Mouse (Mus musculus) forebrain, embryonic 10.5 days (tissue): ENCODE results near the gene Gm17087. TPM values are rescaled to one million over a fixed set of nuclear protein-coding genes. Genes with fewer than 3 reads are reported as not detected.

Experiments used
- DNase-seq: peaks from one replicate; pipeline ENCODE4 v3.0.0-alpha.2; 2017; ENCODE audit warnings: low spot score; ENCODE audit errors: extremely low spot score
- H3K27ac ChIP-seq: fragments of 300-500 bp; sonication (generic); 2 replicates; pipeline ENCODE4 v1.5.1; 2016; ENCODE audit warnings: mild to moderate bottlenecking
- H3K27me3 ChIP-seq: fragments of 300-500 bp; sonication (generic); 2 replicates; pipeline ENCODE4 v1.6.1; 2016; ENCODE audit warnings: mild to moderate bottlenecking; ENCODE audit not compliant: poor library complexity, severe bottlenecking
- H3K36me3 ChIP-seq: fragments of 300-500 bp; sonication (generic); replicated peaks from 2 replicates; pipeline ENCODE4 v1.6.1; 2016; ENCODE audit warnings: mild to moderate bottlenecking, moderate library complexity
- H3K4me1 ChIP-seq: fragments of 300-500 bp; sonication (generic); 2 replicates; pipeline ENCODE4 v1.6.1; 2016
- H3K4me3 ChIP-seq: fragments of 300-500 bp; sonication (generic); 2 replicates; pipeline ENCODE4 v1.5.1; 2016; ENCODE audit warnings: mild to moderate bottlenecking, moderate library complexity
- H3K9me3 ChIP-seq: fragments of 300-500 bp; sonication (generic); 2 replicates; pipeline ENCODE4 v1.6.1; 2016; ENCODE audit warnings: mild to moderate bottlenecking, moderate library complexity
- WGBS: fragments of 180-500 bp; shearing (Covaris S2); methylation state at CpG from one replicate; pipeline ENCODE4 v1.1.7; 2016; 5-methylcytosine and 5-hydroxymethylcytosine counted together
- polyA plus RNA-seq: library from polyadenylated mRNA; unstranded; fragments of >200 nt; fragmentation: Nextera tagmentation; extraction: Ambion mirVana; gene quantifications from 2 replicates; pipeline ENCODE4 v1.2.1, GENCODE M21; 2016

Gm17087 gene
- polyA plus RNA-seq, 1 experiment from 2014 or later = not detected

DNA sequence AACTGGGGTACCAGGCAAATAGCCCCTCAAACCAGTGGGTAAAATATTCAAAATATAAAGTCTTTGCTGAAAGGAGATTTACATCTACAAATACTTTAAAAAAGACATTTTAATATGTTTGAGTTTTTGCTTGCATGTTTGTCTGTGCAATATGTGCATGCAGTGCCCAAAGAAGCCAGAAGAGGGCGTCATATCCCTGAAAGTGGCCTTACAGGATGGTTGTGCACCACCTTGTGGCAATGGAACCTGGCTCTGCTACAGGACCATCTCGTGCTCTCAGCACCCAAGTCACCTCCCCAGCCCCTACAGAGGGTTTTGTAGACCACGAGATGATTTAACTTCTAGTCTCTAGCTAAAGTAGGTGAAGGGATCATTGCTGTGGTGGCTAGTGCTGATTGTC is 32.9 kb downstream of the Gm17087 start:
- H3K36me3 ChIP-seq = no peaks in the 10 kb centered on the region

DNA sequence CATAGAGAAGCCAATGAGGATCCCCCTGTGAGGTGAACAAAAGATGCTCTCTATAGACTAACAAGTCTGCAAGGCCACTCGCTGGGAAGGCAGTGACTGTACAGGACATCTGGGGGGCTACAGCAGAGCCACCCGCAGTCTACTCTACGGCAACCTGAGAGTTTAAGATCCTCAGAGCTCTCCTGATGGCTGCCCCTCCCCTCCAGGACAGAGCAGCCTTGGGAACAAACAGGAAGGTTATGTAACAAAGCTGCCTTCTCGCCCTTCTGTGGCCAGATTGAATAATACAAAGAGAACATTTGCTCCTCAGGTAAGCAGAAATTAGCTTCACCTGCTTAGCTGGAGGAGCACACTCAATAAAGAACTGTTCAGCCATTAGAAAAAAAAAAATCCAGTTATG is 34.1 kb downstream of the Gm17087 start:
- WGBS = 74% methylated on average over 4 of the region's 4 CpGs
- Histone ChIP-seq H3K27ac (no peak overlapping the region), H3K9me3 (peaks cover 4% of the 10 kb centered on the region; the same call in 1 of the 2 replicates), H3K27me3 (peaks cover 9% of the 10 kb centered on the region), H3K4me1 (no peaks in the 10 kb centered on the region), H3K36me3 (no peaks in the 10 kb centered on the region), H3K4me3 (no peak overlapping the region)
- no peak for DNase-seq

More for the DNA sequence above, 32.9 kb downstream of the Gm17087 start:
- H3K4me3 ChIP-seq = no peak overlapping the region
- H3K9me3 ChIP-seq = peaks cover 4% of the 10 kb centered on the region; the same call in 1 of the 2 replicates
- no peaks in the 10 kb centered on the region for H3K27me3 ChIP-seq
- no peaks in the 10 kb centered on the region for H3K4me1 ChIP-seq
- 51% methylated on average over 3 of the region's 3 CpGs for WGBS
- no peak for DNase-seq
- no peak overlapping the region for H3K27ac ChIP-seq

DNA sequence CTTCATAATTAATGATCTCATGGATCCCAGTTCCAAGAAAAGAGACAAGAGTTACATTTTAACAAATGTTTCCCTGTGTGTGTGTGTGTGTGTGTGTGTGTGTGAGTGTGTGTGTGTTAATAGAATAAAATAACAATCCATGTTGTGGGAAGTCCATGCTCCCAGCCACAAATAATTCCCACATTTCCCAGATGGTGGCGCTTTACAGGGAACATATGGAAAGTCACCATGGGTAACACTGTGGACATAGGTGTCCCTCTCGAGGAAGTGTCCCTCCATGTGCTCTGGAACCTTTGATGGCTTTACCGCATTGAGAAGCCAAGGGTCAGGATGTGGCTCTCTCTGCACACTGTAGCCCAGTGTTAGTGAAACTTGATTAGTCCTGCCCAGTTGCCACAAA is 38.1 kb downstream of the Gm17087 start:
- no peak for DNase-seq
- no peaks in the 10 kb centered on the region for H3K9me3 ChIP-seq
- 83% methylated on average over 3 of the region's 3 CpGs for WGBS
- peaks cover 32% of the 10 kb centered on the region for H3K4me1 ChIP-seq
- no peak overlapping the region for H3K4me3 ChIP-seq
- no peaks in the 10 kb centered on the region for H3K36me3 ChIP-seq
- no peak overlapping the region for H3K27ac ChIP-seq
- peaks cover 48% of the 10 kb centered on the region for H3K27me3 ChIP-seq

DNA sequence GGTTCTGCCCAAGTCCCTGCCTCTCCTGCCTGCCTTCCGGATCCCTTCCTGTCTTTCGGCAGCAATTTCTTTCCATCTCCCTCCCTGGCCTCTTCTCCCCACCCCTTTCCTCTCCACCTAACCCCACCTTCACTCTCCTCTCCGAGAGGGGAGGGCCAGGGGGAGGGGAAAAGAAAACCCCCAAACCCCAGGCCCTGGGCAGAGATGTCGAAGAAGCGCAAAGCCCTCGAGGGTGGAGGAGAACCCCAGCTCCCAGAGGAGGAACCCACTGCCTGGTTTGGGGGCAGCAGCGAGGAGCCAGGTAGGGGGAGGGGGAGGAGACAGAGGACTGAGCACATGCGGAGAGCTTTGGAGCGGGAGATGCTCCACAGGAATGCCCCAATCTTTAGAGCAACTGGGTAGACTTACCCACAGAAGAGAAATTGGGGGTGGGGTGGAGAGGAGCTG is 39.9 kb downstream of the Gm17087 start:
- Histone ChIP-seq H3K4me1 (peaks cover 34% of the 10 kb centered on the region), H3K9me3 (no peaks in the 10 kb centered on the region), H3K4me3 (no peak overlapping the region), H3K36me3 (no peaks in the 10 kb centered on the region), H3K27me3 (peaks cover 64% of the 10 kb centered on the region), H3K27ac (no peak overlapping the region)
- WGBS = 5% methylated on average over 9 of the region's 9 CpGs
- DNase-seq = no peak

DNA sequence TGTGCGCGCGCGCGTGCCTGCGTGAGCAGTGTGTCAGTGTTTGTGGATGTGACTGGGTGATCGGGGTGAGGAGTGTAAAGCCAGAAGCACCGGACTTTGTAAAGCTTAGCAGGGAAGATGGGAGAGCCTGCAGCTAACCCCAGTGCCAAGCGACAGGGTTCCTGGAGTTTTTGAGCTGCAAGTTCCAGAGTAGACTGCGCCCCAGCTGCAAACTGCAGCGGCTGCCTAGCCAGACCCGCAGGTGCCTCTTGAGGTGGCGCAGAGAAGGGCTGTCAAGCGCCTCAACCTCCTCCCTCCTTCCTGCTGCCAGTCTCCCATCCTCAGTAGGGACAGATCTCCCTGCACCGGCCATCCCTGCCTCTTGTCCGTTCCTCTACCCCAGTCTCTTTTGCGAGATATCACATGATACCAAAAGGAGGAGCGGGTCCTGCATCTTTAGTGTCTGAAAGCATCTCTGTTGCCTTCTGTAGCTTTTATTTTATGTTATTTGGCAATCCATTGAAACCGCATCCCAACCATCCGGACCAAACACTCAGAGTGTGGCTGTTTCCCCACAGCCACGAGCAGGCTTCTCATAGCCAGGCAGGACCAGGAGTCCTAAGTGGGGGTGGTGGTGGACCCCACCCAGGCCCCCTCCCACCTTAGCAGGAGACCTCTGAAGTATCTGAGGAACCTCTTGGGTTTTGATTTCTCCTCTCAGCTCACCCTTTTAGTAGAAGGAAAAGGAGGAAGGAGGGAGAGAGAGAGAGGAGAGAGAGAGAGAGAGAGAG is 40.6 kb downstream of the Gm17087 start:
- Histone ChIP-seq H3K4me1 (peaks cover 34% of the 10 kb centered on the region), H3K27ac (no peak overlapping the region), H3K9me3 (no peaks in the 10 kb centered on the region), H3K4me3 (peak overlapping the region; percentile 68), H3K27me3 (peaks cover 64% of the 10 kb centered on the region), H3K36me3 (no peaks in the 10 kb centered on the region)
- 3% methylated on average over 21 of the region's 21 CpGs for WGBS
- DNase-seq = peak; percentile 31

DNA sequence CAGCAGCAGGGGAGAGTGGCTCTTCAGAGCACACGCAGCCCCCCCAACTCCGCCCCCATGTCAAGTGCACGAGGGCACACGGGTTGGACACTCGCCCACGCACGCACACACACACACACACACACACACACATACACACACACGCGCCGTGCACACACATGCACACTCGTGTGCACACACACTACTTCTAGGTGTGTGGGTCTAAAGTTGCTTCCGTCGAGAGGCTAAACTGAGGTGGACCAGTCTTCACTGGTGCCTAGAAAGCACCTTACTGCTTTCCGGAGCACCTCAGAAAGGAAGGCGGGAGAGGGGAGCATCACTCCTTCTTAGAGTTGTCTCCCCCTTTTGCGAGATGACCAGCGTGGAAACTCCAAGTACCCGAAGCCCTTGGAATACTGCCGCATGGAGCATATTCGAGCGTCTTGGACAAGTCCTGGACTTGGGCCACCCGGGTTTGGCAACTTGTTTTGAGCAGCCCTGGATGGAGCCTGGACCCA is 41.5 kb downstream of the Gm17087 start, which contains the start of gene Pde10a:
Gene Pde10a, plus strand, starts transcription at position 148 of the 497 bp plus-strand sequence.
- no peaks in the 10 kb centered on the region for H3K9me3 ChIP-seq
- H3K27me3 ChIP-seq = peaks cover 64% of the 10 kb centered on the region
- peak; percentile 30 for DNase-seq
- H3K27ac ChIP-seq = peak within 1 kb of the TSS; percentile 81
- peak within 1 kb of the TSS; percentile 68 for H3K4me3 ChIP-seq
- H3K36me3 ChIP-seq = no peaks in the 10 kb centered on the region
- peaks cover 34% of the 10 kb centered on the region for H3K4me1 ChIP-seq
- 3% methylated on average over 22 of the region's 22 CpGs for WGBS

DNA sequence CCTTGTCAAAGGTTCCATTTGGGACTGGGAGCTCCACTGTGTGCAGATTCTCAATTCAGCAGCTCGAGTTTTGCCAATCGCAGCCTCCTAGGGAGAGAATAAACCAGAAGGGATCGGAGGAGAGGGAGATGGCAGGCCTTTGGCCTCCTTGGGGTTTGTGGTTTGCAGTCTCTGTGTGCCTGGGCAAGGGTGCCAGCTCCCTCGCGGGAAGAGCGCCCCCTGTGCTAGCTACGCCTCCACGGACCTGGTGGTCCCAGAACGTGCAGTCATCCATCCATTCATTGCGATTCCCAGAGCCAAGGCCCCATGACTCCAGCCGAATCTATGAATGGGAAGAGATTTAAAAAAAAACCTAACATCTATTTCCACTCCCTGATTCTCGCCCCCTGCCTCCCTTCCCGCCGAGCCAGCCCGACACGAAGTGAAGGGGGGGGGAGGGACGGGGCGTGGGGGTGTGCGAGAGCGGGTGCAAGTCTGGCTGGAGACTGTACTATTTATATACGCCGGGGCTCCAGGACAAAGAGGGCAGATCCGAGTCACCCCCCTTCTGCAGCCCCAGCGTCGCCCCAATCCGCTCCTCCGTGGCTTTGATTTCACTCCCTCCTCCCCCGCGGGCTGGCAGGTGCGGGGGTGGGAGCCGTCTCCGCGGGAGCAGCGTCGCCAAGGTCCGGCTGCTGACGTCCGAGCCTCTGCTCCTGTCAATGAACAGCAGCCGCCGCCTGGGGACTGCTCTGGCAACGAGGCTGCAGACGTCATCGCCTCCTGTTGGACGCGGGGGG is 42.2 kb downstream of the Gm17087 start:
- peak; percentile 63 for DNase-seq
- 1% methylated on average over 41 of the region's 45 CpGs for WGBS
- Histone ChIP-seq H3K9me3 (no peaks in the 10 kb centered on the region), H3K27ac (peak overlapping the region; percentile 81), H3K36me3 (no peaks in the 10 kb centered on the region), H3K27me3 (peaks cover 64% of the 10 kb centered on the region), H3K4me3 (peak overlapping the region; percentile 68), H3K4me1 (peaks cover 34% of the 10 kb centered on the region)

DNA sequence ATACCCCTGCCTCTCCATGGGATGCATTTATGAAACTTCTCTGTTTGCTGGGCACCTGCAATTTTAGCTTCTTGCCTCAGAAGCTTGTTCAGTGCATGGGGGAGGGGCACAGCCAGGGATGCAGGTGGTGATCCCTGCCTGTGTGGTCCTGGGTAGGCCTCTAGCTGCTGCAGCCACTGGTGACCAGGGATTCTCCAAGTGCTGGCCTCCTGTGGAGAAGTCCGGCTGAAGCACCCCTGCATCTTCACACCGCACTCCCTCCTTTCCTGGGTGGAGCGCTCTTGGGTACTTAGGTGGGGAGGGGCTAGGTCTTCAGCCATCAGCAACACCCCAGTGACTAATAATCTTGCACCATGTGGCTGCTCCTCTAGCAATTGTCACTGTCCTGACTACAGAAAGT is 42.8 kb downstream of the Gm17087 start:
- peak overlapping the region; percentile 81 for H3K27ac ChIP-seq

DNA sequence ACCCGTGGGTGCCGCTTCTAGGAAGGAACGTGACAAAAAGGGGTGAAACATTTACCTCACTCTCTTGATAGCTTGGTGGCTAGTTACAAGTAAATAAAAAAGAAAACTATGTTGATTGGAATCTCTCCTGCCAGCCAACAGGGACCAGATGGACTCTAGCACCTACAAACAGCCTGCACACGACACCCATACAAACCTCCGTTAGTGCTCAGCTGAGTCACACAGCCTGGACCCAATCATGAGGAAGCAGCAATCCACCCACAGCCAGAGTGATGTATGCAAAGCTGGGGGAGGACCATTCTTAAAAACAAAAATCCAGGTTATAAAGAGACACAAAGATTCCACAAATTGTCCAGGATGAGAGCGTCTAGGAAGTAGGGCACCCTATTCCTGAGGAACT is 50.7 kb downstream of the Gm17087 start:
- no peaks in the 10 kb centered on the region for H3K9me3 ChIP-seq
- no peak overlapping the region for H3K4me3 ChIP-seq
- WGBS = 90% methylated on average over 6 of the region's 6 CpGs
- no peak overlapping the region for H3K27ac ChIP-seq
- H3K4me1 ChIP-seq = no peaks in the 10 kb centered on the region
- no peak for DNase-seq
- no peaks in the 10 kb centered on the region for H3K36me3 ChIP-seq
- H3K27me3 ChIP-seq = 0 out of 2 replicates have a peak, but pooled peaks cover 6% of the 10 kb centered on the region

More for the DNA sequence above, 42.8 kb downstream of the Gm17087 start:
- no peak for DNase-seq
- WGBS = 13% methylated on average over 3 of the region's 3 CpGs
- Histone ChIP-seq H3K9me3 (no peaks in the 10 kb centered on the region), H3K4me1 (peaks cover 34% of the 10 kb centered on the region), H3K36me3 (no peaks in the 10 kb centered on the region), H3K4me3 (peak overlapping the region; percentile 68), H3K27me3 (peaks cover 64% of the 10 kb centered on the region)

Other genes with a start within 250 kb of the Gm17087 start
- gene Prr18, start 229.5 kb downstream of the Gm17087 start, polyA plus RNA-seq = 0.19 and 0.30 TPM in 2 replicates
- gene T2, start 211.0 kb downstream of the Gm17087 start, polyA plus RNA-seq = 0.35 and 0.66 TPM in 2 replicates
- 0.43 and 0.52 TPM in 2 replicates for gene T, start 132.5 kb downstream of the Gm17087 start, polyA plus RNA-seq
- 3.1 and 3.6 TPM in 2 replicates for gene Pde10a, start 41.6 kb downstream of the Gm17087 start, polyA plus RNA-seq